Mouse (Mus musculus) erythroblast, embryonic 14.5 days (primary cell): ENCODE results near the gene Tmem131l.

ENCODE experiments used
- GATA1 ChIP-seq: IDR thresholded peaks from 2 replicates; pipeline ENCODE4 v1.6.1; 2012; ENCODE audit warnings: low read length, inconsistent platforms, mixed read lengths
- TAL1 ChIP-seq: IDR thresholded peaks from 3 replicates; pipeline ENCODE4 v1.6.1; 2012; ENCODE audit warnings: low read length, inconsistent platforms, mixed read lengths

DNA sequence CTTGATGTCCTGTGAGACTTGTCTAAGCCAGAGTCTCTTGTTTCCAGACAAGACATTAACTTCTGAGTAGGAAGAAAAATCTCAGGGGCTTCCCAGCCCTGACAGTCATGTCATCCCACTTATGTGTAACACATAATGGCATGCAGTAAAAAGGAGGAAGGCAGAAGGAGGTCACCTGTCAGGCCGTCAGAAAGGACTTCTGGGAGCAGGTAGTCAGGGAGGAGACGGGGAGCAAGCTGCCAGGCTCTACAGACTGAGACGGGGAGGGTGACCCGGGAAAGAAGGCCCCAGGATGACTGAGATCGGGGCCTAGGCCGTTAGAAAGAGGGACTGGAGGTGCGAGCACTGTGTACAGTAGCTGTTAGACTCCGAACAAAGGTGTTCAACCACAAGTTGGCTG, 137.5 kb downstream of the Tmem131l start:
- TF ChIP-seq TAL1 (no peak), GATA1 (no peak)
